Mouse (Mus musculus): ENCODE measurements around the gene Zbtb34.

Gene Zbtb34

GRCm38 (mm10) chr2:33430771-33431699 is at the start of gene Zbtb34:
Zbtb34 (minus strand) TSS chr2:33431324.
- peak; percentile 63 for DNase-seq

- no peak for DNase-seq
Measured at GRCm38 (mm10) chr2:33477961-33478755, 47.0 kb upstream of the Zbtb34 start.

- DNase-seq, result no peak
Measured at GRCm38 (mm10) chr2:33475961-33476360, 44.8 kb upstream of the Zbtb34 start.

GRCm38 (mm10) chr2:33468466-33469097 is 37.5 kb upstream of the Zbtb34 start, which contains the start of gene Zbtb43:
Zbtb43 (minus strand) TSS chr2:33468559.
- peak; percentile 96 for DNase-seq

GRCm38 (mm10) chr2:33467546-33468465 is 36.7 kb upstream of the Zbtb34 start:
- no peak for DNase-seq

- DNase-seq, result no peak
Measured at GRCm38 (mm10) chr2:33465966-33466365, 34.8 kb upstream of the Zbtb34 start.

- DNase-seq, result no peak
Measured at GRCm38 (mm10) chr2:33465215-33465614, 34.1 kb upstream of the Zbtb34 start.

- DNase-seq, result no peak
Measured at GRCm38 (mm10) chr2:33462066-33462465, 30.9 kb upstream of the Zbtb34 start.

- no peak for DNase-seq
Measured at GRCm38 (mm10) chr2:33461066-33461465, 29.9 kb upstream of the Zbtb34 start.

GRCm38 (mm10) chr2:33459660-33460059 is 28.5 kb upstream of the Zbtb34 start:
- no peak for DNase-seq

- no peak for DNase-seq
Measured at GRCm38 (mm10) chr2:33456696-33457095, 25.6 kb upstream of the Zbtb34 start.

- DNase-seq, result no peak
Measured at GRCm38 (mm10) chr2:33456242-33456641, 25.1 kb upstream of the Zbtb34 start.

- DNase-seq, result no peak
Measured at GRCm38 (mm10) chr2:33455350-33455749, 24.2 kb upstream of the Zbtb34 start.

- no peak for DNase-seq
Measured at GRCm38 (mm10) chr2:33454816-33455215, 23.7 kb upstream of the Zbtb34 start.

- no peak for DNase-seq
Measured at GRCm38 (mm10) chr2:33453476-33453875, 22.4 kb upstream of the Zbtb34 start.

- DNase-seq, result no peak
Measured at GRCm38 (mm10) chr2:33452721-33453120, 21.6 kb upstream of the Zbtb34 start.

GRCm38 (mm10) chr2:33452140-33452539 is 21.0 kb upstream of the Zbtb34 start:
- DNase-seq, result no peak

- DNase-seq, result no peak
Measured at GRCm38 (mm10) chr2:33451038-33451978, 20.2 kb upstream of the Zbtb34 start.

GRCm38 (mm10) chr2:33449119-33449873 is 18.2 kb upstream of the Zbtb34 start:
- DNase-seq, result no peak

GRCm38 (mm10) chr2:33446796-33447195 is 15.7 kb upstream of the Zbtb34 start:
- DNase-seq, result no peak
